Mouse (Mus musculus) neutrophil, adult 5-6 weeks (primary cell): ENCODE data around the gene Pde4dip. TPM values are rescaled to one million over a fixed set of nuclear protein-coding genes. Genes with fewer than 3 reads are reported as not detected.

Experiments used
- ATAC-seq: fragments of 151-379, 151-347 bp; 2 replicates; pipeline ENCODE4 v1.8.0; 2017; ENCODE audit warnings: mild to moderate bottlenecking, moderate TSS enrichment; ENCODE audit not compliant: insufficient number of reproducible peaks, poor library complexity, low FRiP score, severe bottlenecking; ENCODE audit errors: extremely low read depth
- total RNA-seq: library from RNA; stranded (forward); fragments of 200-1000 nt; gene quantifications from 2 replicates; pipeline ENCODE4 v1.2.3, GENCODE M21; 2017

Gene Pde4dip
- total RNA-seq, 1 experiment from 2014 or later, result 16.8 TPM

DNA sequence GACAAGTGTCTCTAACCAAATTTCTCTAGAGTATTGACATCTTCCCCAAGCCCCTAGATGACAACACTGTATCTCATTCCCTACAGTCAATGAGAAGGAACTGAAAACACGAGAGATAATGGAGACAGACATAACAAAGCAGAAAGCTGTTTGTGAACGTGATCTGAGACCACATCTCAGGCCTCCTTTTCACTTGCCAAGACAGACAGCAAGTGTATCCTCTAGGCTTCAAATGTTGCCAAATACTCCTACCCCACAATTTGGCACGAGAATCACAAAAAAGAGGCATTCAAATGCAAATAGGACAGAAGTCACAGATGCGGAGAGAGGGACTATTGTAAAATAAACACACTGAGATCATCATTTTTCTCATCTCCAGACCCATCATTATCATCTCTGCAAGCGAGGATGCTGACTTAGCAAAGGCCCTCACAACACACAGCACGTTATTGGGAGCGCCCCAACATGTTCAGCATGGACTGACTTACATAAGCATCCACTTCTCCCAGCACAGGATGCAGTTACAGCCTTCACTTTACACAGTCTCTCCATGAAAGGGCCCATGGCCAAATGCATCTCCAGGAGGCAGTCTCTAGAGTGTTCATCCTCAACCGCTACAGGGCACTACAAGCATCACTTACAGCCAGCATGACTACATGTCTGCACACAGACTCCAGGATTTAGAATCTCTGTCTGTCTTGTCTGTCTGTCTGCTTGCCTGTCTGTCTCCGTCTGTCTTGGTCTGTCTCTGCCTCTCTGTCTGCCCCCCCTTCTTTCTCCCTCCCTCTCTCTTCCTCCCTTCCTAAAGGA is 33.7 kb downstream of the Pde4dip start:
- ATAC-seq, result no peak

DNA sequence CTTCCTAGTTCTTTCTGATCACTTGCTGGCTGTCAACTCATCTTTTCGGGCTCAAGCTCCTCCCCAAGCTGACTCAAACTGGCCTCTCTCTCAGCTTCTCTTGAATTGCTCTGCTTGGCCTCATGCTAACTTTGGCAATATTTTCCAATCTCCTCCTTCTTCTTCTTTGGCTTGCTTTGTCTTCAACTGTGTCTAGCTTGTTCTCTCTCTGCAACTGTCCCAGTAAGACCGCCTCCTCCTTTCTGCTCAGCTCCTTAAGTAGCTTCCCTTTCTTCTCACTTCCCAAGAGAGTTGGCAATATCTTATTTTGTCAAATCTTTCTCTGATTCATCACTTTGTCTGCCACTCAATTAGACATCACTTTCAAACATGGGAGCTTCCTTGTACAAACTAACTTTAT is 36.7 kb downstream of the Pde4dip start:
- ATAC-seq, result no peak

DNA sequence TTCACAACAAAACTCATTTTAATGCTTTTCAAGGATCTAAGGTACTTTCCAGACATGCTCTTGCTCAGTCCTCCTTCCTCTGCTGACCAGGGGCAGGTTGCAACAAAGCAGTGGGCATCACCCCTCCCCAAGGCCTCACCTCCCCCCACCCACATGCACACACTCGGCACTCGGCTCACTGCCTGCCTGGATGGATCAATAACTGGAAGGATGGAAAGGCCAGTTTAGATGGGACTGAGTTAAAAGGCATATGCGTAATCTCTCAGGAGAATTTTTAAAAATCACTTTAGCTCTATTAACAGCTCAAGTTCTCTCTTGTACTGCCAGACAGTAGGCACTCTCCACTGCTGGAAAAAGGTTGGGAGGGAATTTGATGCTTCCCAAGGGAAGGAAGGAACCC is 40.9 kb downstream of the Pde4dip start:
- no peak for ATAC-seq

DNA sequence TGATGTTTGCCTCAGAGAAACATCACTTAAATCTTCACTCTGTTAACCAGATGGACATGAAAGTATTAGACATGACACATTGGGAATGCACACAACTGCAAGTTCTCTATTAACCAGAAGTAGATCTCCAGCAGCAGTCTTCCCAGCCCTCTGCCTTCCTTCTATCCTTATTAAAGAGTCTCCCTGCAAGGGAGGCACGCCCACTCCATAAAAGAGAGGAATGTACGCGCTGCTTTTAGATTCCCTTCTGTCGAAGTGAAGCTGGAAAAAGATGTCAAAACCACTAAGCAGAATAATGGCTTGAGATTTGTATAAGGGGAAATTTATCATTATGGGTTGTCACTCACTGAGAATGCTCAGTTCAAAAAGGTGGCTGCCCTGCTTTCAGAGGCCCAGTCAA is 42.1 kb downstream of the Pde4dip start:
- ATAC-seq, result no peak

DNA sequence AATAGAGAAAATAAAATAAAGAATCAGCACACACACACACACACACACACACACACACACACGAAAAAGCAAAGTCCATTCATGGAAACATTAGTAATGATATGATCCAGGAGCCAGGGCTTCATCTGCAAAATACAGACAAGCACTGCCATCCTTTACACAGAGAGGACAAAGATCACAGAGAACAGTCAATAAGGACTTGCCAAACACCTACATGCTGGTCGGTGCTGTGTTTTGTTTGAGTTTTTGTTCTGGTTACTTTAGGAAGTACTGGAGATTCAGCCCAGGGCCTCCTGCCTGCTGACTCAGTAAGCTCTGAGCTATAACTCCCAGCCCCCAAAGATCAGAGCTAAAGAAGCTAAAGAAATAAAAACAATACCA is 43.7 kb downstream of the Pde4dip start:
- ATAC-seq, result no peak

DNA sequence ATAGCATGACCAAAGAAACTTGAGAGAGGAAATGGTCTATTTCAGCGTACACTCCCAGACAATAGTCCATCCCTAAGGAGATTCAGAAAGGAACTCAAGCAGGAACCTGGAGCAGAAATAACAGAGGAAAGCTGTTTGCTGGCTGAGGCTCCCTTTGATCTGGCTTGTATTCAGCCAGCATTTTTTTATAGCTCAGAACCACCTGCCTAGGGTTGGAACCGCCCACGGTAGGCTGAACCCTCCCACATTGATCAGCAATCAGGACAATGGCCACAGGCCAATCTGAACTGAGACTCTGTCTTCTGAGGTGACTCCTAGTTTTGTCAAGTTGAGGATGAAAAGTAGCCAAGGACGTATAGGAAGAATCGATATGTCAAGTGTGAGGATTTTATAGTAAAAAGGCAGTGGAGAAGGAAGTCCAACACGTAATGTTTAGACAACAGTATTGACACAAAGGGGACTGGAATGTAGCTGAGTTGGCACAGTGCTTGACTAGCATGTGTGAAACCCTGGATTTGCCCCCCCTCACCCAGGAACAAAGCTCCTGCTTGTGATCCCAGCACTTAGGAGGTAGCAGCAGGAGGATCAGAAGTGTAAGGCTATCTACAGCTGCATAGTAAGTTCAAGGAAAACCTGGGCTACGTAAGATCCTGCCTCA is 44.2 kb downstream of the Pde4dip start:
- no peak for ATAC-seq

DNA sequence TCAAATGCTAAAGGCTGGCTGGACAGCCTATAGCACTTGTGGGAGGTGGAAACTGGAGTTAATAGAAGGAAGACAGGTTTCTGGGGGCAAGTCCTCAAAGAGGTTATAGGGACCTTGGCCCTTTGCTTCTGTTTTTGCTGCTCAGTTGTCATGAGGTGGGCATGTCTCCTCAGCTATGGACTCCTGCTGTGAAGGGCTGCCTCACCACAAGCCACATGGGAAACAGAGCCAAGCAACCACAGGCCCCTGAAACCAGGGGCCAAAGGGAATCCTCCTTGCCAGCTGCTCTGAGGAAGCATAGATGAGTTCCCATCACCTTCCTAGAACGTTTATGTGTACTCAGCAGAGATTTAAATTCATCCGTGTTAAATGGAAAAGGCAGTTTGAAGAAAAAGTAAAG is 45.9 kb downstream of the Pde4dip start:
- ATAC-seq, result no peak

DNA sequence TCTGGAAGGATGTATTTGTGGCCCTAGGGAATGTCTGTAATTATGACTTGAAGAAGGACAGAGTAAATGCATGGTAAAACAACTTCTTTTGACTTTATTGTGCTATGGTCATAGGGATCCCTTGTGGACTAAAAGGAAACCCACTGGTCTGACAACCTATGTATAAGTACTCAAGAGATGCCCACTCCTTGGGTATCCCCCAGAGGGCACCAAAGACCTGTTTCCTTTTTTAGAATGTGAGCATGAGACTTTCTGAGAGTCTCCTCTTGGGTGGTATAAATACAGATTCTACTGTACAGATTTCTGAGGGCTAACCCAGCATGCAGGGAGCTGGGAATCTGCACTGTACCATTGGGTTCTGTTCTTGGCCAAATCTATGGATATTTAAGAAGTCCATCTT is 48.1 kb downstream of the Pde4dip start:
- ATAC-seq, result no peak

DNA sequence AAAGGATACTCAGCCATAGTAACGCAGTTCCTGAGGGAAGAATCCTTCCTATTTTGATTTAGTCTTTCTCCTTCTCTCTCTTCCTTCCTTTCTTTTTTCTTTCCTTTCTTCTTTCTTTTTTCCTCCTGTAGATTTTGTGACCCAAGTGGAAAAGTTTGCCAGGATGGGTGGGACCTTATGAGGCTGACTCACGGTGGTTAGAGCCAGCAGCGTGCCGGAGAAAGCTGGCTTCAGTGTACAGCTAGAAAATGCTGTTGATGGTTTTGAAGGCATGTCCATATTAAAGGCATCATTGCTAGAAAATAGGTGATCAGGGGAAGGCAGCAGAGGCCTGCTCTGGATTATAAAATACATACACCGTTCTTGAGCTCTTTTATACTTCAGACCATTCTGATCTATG is 52.6 kb downstream of the Pde4dip start:
- no peak for ATAC-seq

DNA sequence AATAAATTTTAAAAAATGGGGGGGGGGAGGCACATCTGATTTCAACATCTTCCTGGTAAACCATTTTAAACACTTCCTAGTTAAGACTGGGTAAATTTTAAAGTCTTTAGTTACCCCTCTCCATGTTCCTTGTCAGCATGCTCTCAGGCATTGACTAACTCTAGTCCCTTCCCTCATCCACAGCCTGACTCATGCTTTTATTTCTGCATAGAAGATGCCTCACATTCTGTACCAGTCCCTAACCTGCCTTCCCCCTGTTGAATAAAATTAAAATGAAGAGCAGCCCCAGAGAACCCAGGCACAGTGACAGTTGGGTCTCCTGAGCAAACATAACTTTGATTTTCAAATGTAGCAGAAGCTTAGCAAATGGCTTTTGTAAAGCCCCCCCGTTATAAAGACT is 53.9 kb downstream of the Pde4dip start:
- no peak for ATAC-seq

DNA sequence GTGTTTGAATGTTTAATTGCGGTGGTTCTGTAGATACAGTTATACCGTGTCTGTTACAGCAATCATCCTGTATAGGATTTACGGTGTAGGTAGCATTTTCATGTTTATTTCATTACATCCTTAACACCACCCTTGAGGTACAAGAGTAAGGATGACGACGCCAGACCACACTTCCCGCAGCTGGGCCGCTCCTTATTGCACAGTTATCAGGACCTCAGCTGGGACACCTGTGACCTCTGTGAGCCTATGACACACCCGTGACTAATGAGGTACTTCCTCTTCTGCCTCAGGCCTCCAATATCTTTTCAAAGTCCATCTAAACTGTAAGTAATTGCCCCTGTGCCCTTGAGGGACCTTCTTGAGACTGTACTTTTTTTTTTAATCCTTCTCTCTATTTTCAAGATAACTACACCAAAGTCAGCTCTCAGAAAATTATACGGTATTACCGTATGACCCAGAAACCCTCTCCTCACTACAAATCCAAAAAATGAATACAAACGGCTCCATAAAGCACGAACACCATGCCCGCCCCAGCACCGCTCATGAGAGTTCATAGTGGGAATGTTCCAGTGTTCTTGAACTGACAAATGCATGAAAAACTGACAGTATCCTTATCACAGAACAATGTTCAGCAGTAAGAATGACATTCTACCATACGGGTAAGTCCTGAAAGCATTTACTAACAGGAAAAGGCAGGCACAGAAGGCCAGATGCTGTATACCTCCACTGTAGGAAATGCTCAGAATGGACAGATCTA is 56.8 kb downstream of the Pde4dip start:
- no peak for ATAC-seq

DNA sequence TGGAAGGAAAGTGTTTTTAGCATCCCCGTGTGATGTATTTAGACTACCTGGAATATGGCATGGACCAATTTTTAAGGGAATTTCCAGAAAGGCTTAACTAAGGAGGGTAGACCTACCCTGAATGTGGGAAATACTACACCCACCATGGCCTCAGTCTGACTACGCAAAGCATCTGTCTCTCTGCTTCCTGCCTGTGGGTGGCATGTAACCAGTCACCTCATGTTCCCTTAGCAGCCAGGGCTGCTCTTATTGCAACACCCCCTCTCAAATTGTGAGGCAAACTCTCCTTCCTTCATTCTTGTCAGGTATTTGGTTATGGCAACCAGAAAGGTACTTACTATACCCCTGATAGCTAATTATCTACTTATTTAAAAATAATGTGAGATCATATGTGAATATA is 57.9 kb downstream of the Pde4dip start:
- ATAC-seq, result no peak

DNA sequence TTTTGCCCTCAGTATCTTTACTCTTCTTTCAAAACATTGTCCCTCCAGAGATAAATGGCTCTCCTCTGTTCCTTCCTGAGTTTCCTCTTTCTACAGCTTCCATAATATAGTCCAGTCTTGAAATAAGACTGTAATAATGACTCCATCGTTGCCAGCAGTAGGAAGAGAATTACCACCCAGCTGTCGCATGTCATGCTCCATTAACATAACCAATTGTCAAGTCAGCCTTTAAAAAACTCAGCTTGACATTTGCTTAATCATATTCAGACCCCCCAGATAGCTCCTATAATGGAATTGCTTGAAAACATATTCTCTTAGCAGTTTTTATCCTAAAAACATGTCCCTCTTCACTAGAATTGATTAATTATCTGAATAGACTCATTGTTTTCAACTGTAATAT is 58.4 kb downstream of the Pde4dip start:
- ATAC-seq, result no peak

DNA sequence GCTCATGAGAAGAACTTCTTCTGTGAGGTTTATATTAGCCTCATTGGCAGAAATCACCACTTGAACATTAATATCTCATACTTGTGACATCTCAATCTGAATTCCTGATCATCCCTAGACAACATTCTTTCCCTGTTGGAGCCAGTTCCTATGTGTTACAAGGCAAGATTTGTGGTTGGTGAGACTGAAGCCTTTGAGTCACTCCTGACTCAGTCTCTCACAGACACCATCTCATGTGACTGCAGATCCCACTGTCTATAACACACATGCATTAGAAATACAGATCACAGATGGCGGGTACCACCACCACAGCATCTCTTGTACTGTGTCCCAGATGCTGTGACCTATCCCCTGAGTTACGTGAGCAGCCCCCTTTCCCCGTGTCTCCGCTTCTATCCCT is 60.2 kb downstream of the Pde4dip start:
- ATAC-seq, result no peak

DNA sequence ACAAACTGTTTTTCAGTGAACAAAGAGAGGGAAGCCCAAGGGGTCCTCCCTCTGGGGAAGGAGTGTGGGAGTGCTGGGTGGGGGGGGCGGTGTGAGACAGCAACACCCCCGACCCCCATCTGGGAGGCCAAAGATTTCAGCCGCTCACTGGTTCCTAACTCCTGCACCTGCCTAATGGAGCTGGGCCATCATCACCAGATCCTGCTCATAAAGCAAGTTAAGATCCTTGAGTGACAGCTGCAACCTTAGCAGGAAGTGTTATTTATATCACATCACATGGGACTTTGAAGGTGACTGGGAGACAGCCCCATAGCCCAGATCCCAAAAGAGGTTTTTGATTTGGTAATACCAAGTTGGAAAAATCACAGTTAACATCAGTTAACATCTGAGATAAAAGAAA is 63.3 kb downstream of the Pde4dip start:
- no peak for ATAC-seq

DNA sequence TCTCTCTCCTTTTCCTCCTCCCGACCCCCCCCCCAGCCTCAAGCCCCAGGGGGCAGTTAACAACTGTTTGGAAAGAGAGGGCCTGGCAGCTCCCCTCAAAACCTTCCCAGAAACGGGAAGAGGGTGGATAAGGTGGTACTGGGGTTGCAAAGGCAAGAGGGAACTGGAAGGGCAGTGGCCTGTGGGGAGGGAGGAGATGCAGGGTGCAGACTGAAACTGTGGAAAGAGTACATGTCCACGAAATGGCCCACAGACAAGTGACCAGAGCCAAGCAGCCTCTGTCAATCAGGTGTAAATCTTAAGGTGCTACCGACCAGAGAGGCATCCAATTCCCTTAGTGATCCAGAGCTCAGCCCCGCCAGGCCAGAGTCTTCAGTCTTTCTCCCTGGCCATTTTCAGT is 63.8 kb downstream of the Pde4dip start:
- ATAC-seq, result no peak

DNA sequence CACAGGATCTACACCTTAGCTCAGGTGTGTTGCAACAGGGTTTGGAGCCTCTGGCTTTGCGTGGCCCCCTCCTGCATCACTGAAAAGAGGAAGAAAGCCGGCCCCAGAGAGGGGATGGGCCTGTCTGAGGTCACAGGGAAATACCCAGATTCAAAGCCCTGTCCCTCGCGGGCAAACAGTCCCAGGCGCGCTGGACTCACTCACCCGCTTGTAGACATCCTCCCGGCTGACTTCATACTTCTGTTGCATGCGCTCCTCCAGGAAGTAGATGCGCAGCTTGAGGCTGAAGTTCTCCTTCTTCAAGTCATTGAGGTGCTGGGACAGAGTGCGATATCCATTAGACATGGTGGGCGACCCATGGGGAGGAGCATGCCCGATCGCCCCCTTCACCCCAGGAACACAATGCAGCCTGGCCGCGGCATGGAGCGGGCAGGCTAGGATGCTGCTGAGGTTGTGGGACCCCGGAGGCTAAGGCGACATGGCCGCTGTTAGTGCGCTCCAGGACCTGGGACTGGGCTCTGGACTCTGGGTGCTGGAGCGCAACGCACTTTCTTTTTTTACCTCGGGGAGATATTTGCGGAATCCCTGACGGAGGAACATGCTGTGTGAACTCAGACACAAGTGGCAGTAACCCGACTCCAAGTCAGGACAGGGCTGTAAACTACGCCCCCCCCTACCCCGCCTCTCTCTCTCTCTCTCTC is 64.3 kb downstream of the Pde4dip start:
- ATAC-seq, result peak; percentile 78

DNA sequence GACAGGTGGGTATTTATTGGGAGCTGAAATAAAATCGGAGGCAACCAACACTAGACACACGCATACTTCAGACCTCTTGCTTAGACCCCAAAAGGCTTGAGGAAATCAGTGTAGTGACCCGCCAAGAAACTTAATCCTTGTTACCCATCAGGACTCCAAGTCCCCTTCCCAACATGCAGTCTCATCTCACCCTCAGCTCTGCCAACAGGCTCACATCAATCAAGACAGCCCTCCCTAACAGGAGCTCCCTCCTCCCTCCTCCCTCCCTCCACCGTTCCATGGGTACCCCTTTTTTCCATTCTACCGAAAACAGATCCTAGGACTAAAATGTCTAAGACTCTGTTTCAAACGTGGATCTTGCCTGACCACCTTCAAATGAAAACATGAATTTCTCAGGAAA is 65.1 kb downstream of the Pde4dip start:
- no peak for ATAC-seq

DNA sequence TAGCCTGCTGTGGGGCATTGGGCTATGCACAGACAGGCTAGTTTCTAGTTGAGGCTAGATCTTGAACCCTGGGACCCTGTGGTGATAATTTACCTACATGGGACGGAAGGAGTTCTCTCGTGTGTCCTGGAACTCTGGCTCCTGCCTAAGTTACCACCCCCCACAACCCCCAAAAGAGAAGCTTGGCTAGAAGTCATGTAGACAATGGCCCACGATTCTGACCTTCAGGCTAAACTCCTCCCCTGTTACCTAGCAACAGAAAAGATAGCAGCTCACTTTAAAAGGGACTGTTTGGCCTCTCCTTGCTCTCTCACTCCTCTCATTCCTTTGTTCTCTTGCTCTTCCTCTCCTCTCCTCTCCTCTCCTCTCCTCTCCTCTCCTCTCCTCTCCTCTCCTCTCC is 69.5 kb downstream of the Pde4dip start:
- ATAC-seq, result no peak
